Mouse (Mus musculus) small intestine, adult 2 months (tissue): ENCODE measurements around the gene Pilra. TPM values are rescaled to one million over a fixed set of nuclear protein-coding genes. Genes with fewer than 3 reads are reported as not detected.

ENCODE experiments used
- H3K27ac ChIP-seq: fragments of 200-500 bp; 2 replicates; pipeline ENCODE4 v1.5.1; 2012; ENCODE audit warnings: low read depth, low read length, control low read depth, inconsistent platforms; ENCODE audit not compliant: insufficient read depth
- H3K27me3 ChIP-seq: fragments of 200-500 bp; 2 replicates; pipeline ENCODE4 v1.6.1; 2012; ENCODE audit warnings: mild to moderate bottlenecking, moderate library complexity, low read length, inconsistent platforms; ENCODE audit not compliant: control insufficient read depth, insufficient read depth
- H3K36me3 ChIP-seq: fragments of 200-500 bp; 2 replicates; pipeline ENCODE4 v1.6.1; 2012; ENCODE audit warnings: mild to moderate bottlenecking, low read length, control low read depth, inconsistent platforms; ENCODE audit not compliant: control insufficient read depth, insufficient read depth
- H3K4me1 ChIP-seq: fragments of 200-500 bp; 2 replicates; pipeline ENCODE4 v1.6.1; 2012; ENCODE audit warnings: low read length, inconsistent platforms, mixed read lengths; ENCODE audit not compliant: control insufficient read depth, insufficient read depth, insufficient read length
- H3K4me3 ChIP-seq: fragments of 200-500 bp; 2 replicates; pipeline ENCODE4 v1.5.1; 2012; ENCODE audit warnings: low read depth, mild to moderate bottlenecking, control low read depth, inconsistent platforms, low read length, moderate library complexity
- CTCF ChIP-seq: fragments of 200-500 bp; IDR thresholded peaks from 2 replicates; pipeline ENCODE4 v1.5.1; 2012; ENCODE audit warnings: low read depth, mild to moderate bottlenecking, control low read depth, inconsistent platforms, low read length, moderate library complexity, mixed read lengths; ENCODE audit not compliant: insufficient replicate concordance, insufficient read length; ENCODE audit errors: extremely low read depth
- POLR2A ChIP-seq: fragments of 200-500 bp; IDR thresholded peaks from 2 replicates; pipeline ENCODE4 v1.6.1; 2012; ENCODE audit warnings: low read depth, mild to moderate bottlenecking, control low read depth, inconsistent platforms, low read length, moderate library complexity
- WGBS: fragments of 180-500 bp; shearing (Covaris S2); methylation state at CpG from one replicate; pipeline ENCODE4 v1.1.7; 2018; 5-methylcytosine and 5-hydroxymethylcytosine counted together
- polyA plus RNA-seq: library from polyadenylated mRNA; depleted of rRNA; stranded (reverse); fragments of >200 nt; gene quantifications from 2 replicates; pipeline ENCODE4 v1.2.3, GENCODE M21; 2012; rRNA removed

Pilra gene
- polyA plus RNA-seq, 1 experiment, result 5.0 TPM

GRCm38 (mm10) chr5:137775587-137776290, 60.3 kb downstream of the Pilra start:
- Histone ChIP-seq H3K36me3 (peaks cover 4% of the 10 kb centered on the region; the same call in 1 of the 2 replicates), H3K27ac (no peak overlapping the region), H3K27me3 (no peaks in the 10 kb centered on the region), H3K4me3 (no peak overlapping the region), H3K4me1 (peaks cover 15% of the 10 kb centered on the region)
- TF ChIP-seq CTCF, result no peak
- no peak for TF ChIP-seq POLR2A
- 95% methylated on average over 2 of the region's 2 CpGs for WGBS

GRCm38 (mm10) chr5:137772755-137773154, 63.3 kb downstream of the Pilra start:
- H3K4me3 ChIP-seq, result no peak overlapping the region
- TF ChIP-seq POLR2A (no peak), CTCF (no peak)

More at GRCm38 (mm10) chr5:137772755-137773154, 63.3 kb downstream of the Pilra start:
- Histone ChIP-seq H3K27ac (no peak overlapping the region), H3K4me1 (peaks cover 5% of the 10 kb centered on the region), H3K27me3 (no peaks in the 10 kb centered on the region), H3K36me3 (no peaks in the 10 kb centered on the region)

Other genes starting within 250 kb of the Pilra start
- 89.7 and 164 TPM in 2 replicates for gene Mospd3, start 235.2 kb downstream of the Pilra start, polyA plus RNA-seq
- gene Pcolce, start 222.5 kb downstream of the Pilra start, polyA plus RNA-seq, result 30.4 and 31.1 TPM in 2 replicates
- 0.08 and 0.19 TPM in 2 replicates for gene Fbxo24, start 207.3 kb downstream of the Pilra start, polyA plus RNA-seq
- gene Lrch4, start 207.2 kb downstream of the Pilra start, polyA plus RNA-seq, result 38.4 and 54.1 TPM in 2 replicates
- 19.1 and 29.0 TPM in 2 replicates for gene Gm20605, start 207.1 kb downstream of the Pilra start, polyA plus RNA-seq
- 86.6 and 155 TPM in 2 replicates for gene Sap25, start 194.9 kb downstream of the Pilra start, polyA plus RNA-seq
- gene Irs3, start 190.6 kb downstream of the Pilra start, polyA plus RNA-seq, result 0.35 and 0.43 TPM in 2 replicates
- gene Agfg2, start 151.6 kb downstream of the Pilra start, polyA plus RNA-seq, result 6.1 and 11.6 TPM in 2 replicates
- gene Nyap1, start 94.7 kb downstream of the Pilra start, polyA plus RNA-seq, result 7.3 and 25.1 TPM in 2 replicates
- 72.9 and 209 TPM in 2 replicates for gene Tsc22d4, start 90.6 kb downstream of the Pilra start, polyA plus RNA-seq
- gene Ppp1r35, start 57.4 kb downstream of the Pilra start, polyA plus RNA-seq, result 40.0 and 75.4 TPM in 2 replicates
- 11.0 and 41.7 TPM in 2 replicates for gene Mepce, start 48.6 kb downstream of the Pilra start, polyA plus RNA-seq
- 0.25 and 0.39 TPM in 2 replicates for gene Zcwpw1, start 48.5 kb downstream of the Pilra start, polyA plus RNA-seq
- 4.8 and 5.4 TPM in 2 replicates for gene Pilrb1, start 21.8 kb upstream of the Pilra start, polyA plus RNA-seq
- 3.7 and 5.2 TPM in 2 replicates for gene Pilrb2, start 35.5 kb upstream of the Pilra start, polyA plus RNA-seq
- 19.2 and 46.0 TPM in 2 replicates for gene Cyp3a13, start 85.3 kb upstream of the Pilra start, polyA plus RNA-seq
- gene Gjc3, start 126.8 kb upstream of the Pilra start, polyA plus RNA-seq, result 0.04 and 0.08 TPM in 2 replicates
- gene Azgp1, start 145.2 kb upstream of the Pilra start, polyA plus RNA-seq, result 0.15 TPM in 1 of 2 replicates, not detected in the other
- gene Smok3a, start 185.0 kb upstream of the Pilra start, polyA plus RNA-seq, result not detected in 2 replicates
- gene Smok3b, start 185.1 kb upstream of the Pilra start, polyA plus RNA-seq, result not detected in 2 replicates
- gene Smok3c, start 216.9 kb upstream of the Pilra start, polyA plus RNA-seq, result not detected in 2 replicates
- gene Zkscan1, start 248.8 kb upstream of the Pilra start, polyA plus RNA-seq, result 0.63 and 1.4 TPM in 2 replicates